Mouse (Mus musculus): ENCODE results near the gene 2310046K23Rik. TPM values are rescaled to one million over a fixed set of nuclear protein-coding genes. Genes with fewer than 3 reads are reported as not detected.

The 2310046K23Rik gene
- not detected in 2 replicates for polyA plus RNA-seq (2014; fragmentation: Nextera tagmentation; extraction: Ambion mirVana)

DNA sequence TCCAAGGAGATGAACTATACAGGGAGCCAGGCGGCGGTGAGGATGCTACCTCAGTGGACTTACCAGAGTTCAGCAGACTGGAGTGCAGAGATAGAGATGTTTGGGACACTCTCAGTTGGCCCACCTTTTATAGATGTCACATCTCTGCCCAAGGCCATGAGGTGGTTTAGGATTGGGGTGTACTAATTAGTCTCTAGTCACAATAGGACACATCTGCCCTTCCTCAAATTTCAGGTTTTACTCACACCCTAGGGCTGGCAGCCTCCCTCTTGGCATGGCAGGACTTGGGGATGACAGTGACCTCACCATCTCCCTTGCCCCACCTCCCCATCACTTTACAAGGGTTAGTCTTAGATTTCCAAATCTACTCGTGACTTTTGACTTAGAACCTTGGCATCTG, at the start of gene 2310046K23Rik:
Gene 2310046K23Rik (minus strand): TSS at position 101 of the 400 bp plus-strand sequence.
- no peaks in the 10 kb centered on the region for H3K27me3 ChIP-seq (ENCODE audit: control insufficient read depth, insufficient read depth, low read length)
- H3K4me3 ChIP-seq (ENCODE audit: low read depth, low read length), result no peak within 1 kb of the TSS
- ATAC-seq (ENCODE audit: insufficient number of reproducible peaks, insufficient read depth, low FRiP score, low read depth), result no peak
- no peaks in the 10 kb centered on the region for H3K4me1 ChIP-seq (ENCODE audit: control insufficient read depth, insufficient read depth, low read length)
- H3K9me3 ChIP-seq (ENCODE audit: control insufficient read depth, low read depth, low read length), result no peaks in the 10 kb centered on the region
- H3K4me2 ChIP-seq (replicated peaks; ENCODE audit: low read depth, low read length), result no peak within 1 kb of the TSS
- no peak within 1 kb of the TSS for H3K9ac ChIP-seq (replicated peaks; ENCODE audit: low read depth, low read length)
- H3K36me3 ChIP-seq (ENCODE audit: control insufficient read depth, insufficient read depth, low read length), result no peaks in the 10 kb centered on the region
- H3K27ac ChIP-seq (ENCODE audit: low read length), result no peak within 1 kb of the TSS
- 85% methylated on average over 3 of the region's 3 CpGs for WGBS

DNA sequence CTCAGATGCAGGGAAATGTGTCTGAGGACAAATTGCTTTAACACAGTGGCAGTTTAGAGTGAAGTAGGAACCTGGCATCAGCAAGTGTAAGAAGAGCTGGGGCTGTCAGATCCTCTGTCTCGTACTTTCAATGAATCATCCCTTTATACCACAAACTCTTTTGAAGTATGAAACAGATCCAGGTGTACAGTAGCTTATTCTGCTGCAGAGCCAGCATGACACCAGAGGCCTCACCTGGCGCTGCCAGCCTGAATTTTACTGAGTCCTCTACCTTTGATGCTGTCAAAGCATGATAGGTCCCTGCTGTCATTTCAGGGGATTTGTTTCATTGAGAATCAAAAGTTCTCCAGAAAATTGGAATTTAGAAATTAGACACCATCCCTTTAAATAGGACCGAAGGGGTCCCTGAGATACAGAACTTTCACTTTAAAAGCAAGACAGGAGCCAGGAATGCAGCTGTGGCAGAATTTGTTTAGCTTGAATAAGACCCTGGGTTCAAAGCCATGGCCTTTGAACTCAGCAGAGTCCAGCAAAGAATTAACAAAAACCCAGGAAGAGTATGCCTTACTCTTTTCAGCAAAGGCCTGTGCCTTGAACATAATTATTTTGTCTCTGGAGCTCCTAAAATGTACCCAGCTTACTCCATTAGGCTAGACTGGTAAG, 49.0 kb upstream of the 2310046K23Rik start:
- H3K27ac ChIP-seq (ENCODE audit: low read length), result no peak overlapping the region
- no peaks in the 10 kb centered on the region for H3K9me3 ChIP-seq (ENCODE audit: control insufficient read depth, low read depth, low read length)
- no peaks in the 10 kb centered on the region for H3K27me3 ChIP-seq (ENCODE audit: control insufficient read depth, insufficient read depth, low read length)
- no peaks in the 10 kb centered on the region for H3K4me1 ChIP-seq (ENCODE audit: control insufficient read depth, insufficient read depth, low read length)
- no peak for ATAC-seq (ENCODE audit: insufficient number of reproducible peaks, insufficient read depth, low FRiP score, low read depth)
- 38% methylated on average over 3 of the region's 3 CpGs for WGBS
- no peak overlapping the region for H3K4me3 ChIP-seq (ENCODE audit: low read depth, low read length)
- H3K9ac ChIP-seq (replicated peaks; ENCODE audit: low read depth, low read length), result no peak overlapping the region
- H3K36me3 ChIP-seq (ENCODE audit: control insufficient read depth, insufficient read depth, low read length), result no peaks in the 10 kb centered on the region
- no peak overlapping the region for H3K4me2 ChIP-seq (replicated peaks; ENCODE audit: low read depth, low read length)

DNA sequence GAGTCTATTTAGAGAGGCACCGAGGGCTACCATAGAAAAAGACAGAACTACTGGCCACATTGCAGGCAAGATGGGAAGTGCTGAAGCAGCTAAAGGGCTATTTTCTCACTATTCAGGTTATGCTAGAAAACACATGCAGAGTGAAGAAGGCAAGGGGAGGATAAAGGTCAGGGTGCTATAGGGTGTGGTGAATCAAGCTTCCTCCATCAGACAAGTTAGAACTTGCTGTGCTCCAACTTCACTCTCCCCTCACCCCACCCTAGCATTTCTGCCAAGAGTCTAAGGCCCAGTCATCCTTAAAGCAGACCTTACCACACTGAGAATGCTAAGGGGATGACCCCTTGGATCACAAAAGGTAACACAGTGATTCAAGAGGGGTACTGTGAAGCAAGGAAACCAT, 45.2 kb upstream of the 2310046K23Rik start:
- WGBS, result 68% methylated on average over 1 of the region's 1 CpGs
- no peak overlapping the region for H3K4me3 ChIP-seq (ENCODE audit: low read depth, low read length)
- H3K36me3 ChIP-seq (ENCODE audit: control insufficient read depth, insufficient read depth, low read length), result no peaks in the 10 kb centered on the region
- H3K9me3 ChIP-seq (ENCODE audit: control insufficient read depth, low read depth, low read length), result no peaks in the 10 kb centered on the region
- H3K4me1 ChIP-seq (ENCODE audit: control insufficient read depth, insufficient read depth, low read length), result no peaks in the 10 kb centered on the region
- H3K4me2 ChIP-seq (replicated peaks; ENCODE audit: low read depth, low read length), result no peak overlapping the region
- ATAC-seq (ENCODE audit: insufficient number of reproducible peaks, insufficient read depth, low FRiP score, low read depth), result 0 out of 2 replicates have a peak, but pooled peaks have one; percentile 49
- H3K9ac ChIP-seq (replicated peaks; ENCODE audit: low read depth, low read length), result no peak overlapping the region
- H3K27ac ChIP-seq (ENCODE audit: low read length), result no peak overlapping the region; the same call in 1 of the 2 replicates
- no peaks in the 10 kb centered on the region for H3K27me3 ChIP-seq (ENCODE audit: control insufficient read depth, insufficient read depth, low read length)

DNA sequence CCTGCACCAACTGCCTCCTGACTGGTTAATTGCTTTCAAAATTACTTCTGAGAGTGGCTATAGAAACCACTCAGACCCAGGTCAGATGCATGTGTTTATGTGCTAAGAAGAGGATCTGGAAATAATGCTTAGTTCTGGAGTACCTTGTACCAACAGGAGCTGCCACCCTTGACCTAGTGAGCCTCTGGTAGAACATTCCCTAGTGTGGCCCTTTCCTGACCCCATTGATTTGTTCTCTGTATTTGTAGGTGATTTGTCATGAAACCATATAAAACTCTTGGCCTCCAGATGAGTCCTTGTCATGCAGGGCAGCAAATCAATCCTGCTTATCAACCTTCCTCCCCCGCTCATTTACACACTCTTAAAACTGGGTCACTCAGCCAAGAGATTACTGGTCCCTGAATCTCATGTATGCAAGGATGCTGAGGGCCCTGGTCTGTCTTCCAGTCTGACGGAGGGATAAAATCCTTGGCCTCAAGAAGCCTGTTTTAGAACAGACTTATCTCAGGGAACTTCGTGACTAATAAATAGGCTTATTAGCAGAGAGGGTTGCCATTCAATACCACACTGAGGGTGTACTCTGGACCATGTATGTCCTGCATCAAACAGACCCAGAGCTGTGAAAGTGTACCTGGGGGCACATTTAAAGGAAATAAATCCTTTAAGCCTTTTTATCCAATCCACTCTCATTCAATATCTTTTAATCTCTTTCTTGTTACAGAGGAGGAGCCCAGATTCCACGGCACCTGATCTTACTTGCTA, 44.5 kb upstream of the 2310046K23Rik start:
- Histone ChIP-seq H3K4me3 (ENCODE audit: low read depth, low read length) (no peak overlapping the region), H3K27me3 (ENCODE audit: control insufficient read depth, insufficient read depth, low read length) (no peaks in the 10 kb centered on the region), H3K4me2 (replicated peaks; ENCODE audit: low read depth, low read length) (no peak overlapping the region), H3K9ac (replicated peaks; ENCODE audit: low read depth, low read length) (no peak overlapping the region), H3K27ac (ENCODE audit: low read length) (no peak overlapping the region; the same call in 1 of the 2 replicates), H3K4me1 (ENCODE audit: control insufficient read depth, insufficient read depth, low read length) (no peaks in the 10 kb centered on the region), H3K36me3 (ENCODE audit: control insufficient read depth, insufficient read depth, low read length) (no peaks in the 10 kb centered on the region), H3K9me3 (ENCODE audit: control insufficient read depth, low read depth, low read length) (no peaks in the 10 kb centered on the region)
- 46% methylated on average over 4 of the region's 4 CpGs for WGBS
- no peak for ATAC-seq (ENCODE audit: insufficient number of reproducible peaks, insufficient read depth, low FRiP score, low read depth)

DNA sequence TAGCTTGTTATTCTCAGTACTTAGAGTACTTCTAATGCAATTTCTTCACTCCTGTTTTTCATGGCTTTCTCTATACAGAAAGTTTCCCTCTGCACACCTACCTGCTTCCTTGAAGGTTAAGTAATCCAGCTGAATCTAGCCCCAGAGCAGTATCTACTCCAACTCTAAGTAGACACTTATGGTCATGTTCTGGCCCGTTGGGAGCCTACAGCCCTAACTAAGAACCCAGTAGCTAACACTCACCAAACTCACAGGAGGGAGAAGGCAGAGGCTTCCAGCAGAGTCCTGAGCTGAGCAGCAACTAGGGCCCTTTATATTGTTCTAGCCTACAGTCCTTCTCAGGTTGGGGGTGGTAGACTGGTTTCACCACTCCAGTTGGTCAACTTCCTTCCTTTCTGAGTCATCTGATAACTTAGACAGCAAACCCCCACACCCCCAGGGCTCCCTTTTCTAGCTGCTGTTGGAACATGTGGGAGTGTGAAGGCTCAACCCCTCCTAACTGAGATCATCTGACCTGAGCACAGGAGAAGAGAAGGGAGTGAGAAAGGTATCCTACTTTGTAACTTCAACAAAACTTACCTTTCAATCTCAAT, 39.2 kb upstream of the 2310046K23Rik start, which contains the start of gene Ivl:
Gene Ivl (minus strand): TSS at position 287 of the 593 bp plus-strand sequence.
- WGBS, result 83% methylated on average over 1 of the region's 1 CpGs
- no peak for ATAC-seq (ENCODE audit: insufficient number of reproducible peaks, insufficient read depth, low FRiP score, low read depth)

DNA sequence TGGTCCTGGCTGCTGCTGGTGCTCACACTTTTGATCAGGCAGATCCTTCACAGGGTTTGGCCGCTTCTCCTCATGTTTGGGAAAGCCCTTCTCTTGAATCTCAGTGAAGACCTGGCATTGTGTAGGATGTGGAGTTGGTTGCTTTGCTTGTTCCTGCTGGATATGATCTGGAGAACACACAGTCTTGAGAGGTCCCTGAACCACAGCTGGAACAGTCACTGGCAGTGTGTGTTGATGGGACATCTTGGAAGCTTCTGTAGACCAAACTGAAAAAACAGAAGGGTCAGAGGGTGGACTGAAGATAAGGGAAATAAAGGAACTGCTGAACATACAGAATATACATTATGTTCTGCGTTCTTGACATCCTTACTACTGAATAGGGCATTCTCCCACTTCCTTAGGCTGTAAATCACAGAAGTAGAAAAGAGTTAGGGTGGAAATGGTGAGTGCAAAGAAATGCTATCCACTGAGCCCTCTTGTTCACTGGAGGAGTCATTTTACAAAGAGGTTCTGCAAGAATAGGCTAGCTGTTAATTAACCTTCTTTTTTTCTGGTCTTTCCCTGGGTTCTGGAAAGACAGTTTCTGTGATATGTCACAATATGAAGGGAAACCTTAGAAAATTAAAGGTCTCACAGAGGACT, 38.3 kb upstream of the 2310046K23Rik start:
- H3K27me3 ChIP-seq (ENCODE audit: control insufficient read depth, insufficient read depth, low read length), result no peaks in the 10 kb centered on the region
- H3K9ac ChIP-seq (replicated peaks; ENCODE audit: low read depth, low read length), result no peak overlapping the region
- no peak overlapping the region for H3K4me3 ChIP-seq (ENCODE audit: low read depth, low read length)
- H3K27ac ChIP-seq (ENCODE audit: low read length), result no peak overlapping the region
- no peaks in the 10 kb centered on the region for H3K4me1 ChIP-seq (ENCODE audit: control insufficient read depth, insufficient read depth, low read length)
- H3K9me3 ChIP-seq (ENCODE audit: control insufficient read depth, low read depth, low read length), result no peaks in the 10 kb centered on the region
- H3K4me2 ChIP-seq (replicated peaks; ENCODE audit: low read depth, low read length), result no peak overlapping the region
- WGBS, result 66% methylated on average over 2 of the region's 2 CpGs
- ATAC-seq (ENCODE audit: insufficient number of reproducible peaks, insufficient read depth, low FRiP score, low read depth), result no peak
- no peaks in the 10 kb centered on the region for H3K36me3 ChIP-seq (ENCODE audit: control insufficient read depth, insufficient read depth, low read length)

More for the DNA sequence above, 39.2 kb upstream of the 2310046K23Rik start, which contains the start of gene Ivl:
- Histone ChIP-seq H3K9ac (replicated peaks; ENCODE audit: low read depth, low read length) (no peak within 1 kb of the TSS), H3K27ac (ENCODE audit: low read length) (no peak within 1 kb of the TSS), H3K27me3 (ENCODE audit: control insufficient read depth, insufficient read depth, low read length) (no peaks in the 10 kb centered on the region), H3K9me3 (ENCODE audit: control insufficient read depth, low read depth, low read length) (no peaks in the 10 kb centered on the region), H3K36me3 (ENCODE audit: control insufficient read depth, insufficient read depth, low read length) (no peaks in the 10 kb centered on the region), H3K4me3 (ENCODE audit: low read depth, low read length) (no peak within 1 kb of the TSS), H3K4me2 (replicated peaks; ENCODE audit: low read depth, low read length) (no peak within 1 kb of the TSS), H3K4me1 (ENCODE audit: control insufficient read depth, insufficient read depth, low read length) (no peaks in the 10 kb centered on the region)

DNA sequence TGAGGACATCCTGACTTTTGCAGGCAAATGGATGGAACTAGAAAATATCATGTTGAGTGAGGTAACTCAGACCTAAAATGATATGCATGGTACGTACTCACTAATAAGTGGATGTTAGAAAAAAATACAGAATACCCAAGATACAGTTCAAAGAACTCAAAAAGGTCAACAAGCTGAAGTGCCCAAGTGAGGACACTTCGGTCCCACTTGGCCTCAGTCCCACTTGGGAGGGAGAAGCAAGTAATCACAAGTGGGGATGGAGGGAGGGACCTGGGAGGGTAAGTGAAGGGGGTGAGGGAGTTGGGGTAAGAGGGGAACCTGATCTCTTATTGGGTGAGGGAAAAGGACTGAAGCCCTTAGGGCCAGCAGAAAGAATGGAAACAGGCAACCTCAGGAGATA, 34.4 kb upstream of the 2310046K23Rik start:
- H3K4me2 ChIP-seq (replicated peaks; ENCODE audit: low read depth, low read length), result no peak overlapping the region
- H3K9me3 ChIP-seq (ENCODE audit: control insufficient read depth, low read depth, low read length), result no peaks in the 10 kb centered on the region
- H3K36me3 ChIP-seq (ENCODE audit: control insufficient read depth, insufficient read depth, low read length), result no peaks in the 10 kb centered on the region
- H3K4me1 ChIP-seq (ENCODE audit: control insufficient read depth, insufficient read depth, low read length), result no peaks in the 10 kb centered on the region
- H3K27ac ChIP-seq (ENCODE audit: low read length), result no peak overlapping the region
- H3K27me3 ChIP-seq (ENCODE audit: control insufficient read depth, insufficient read depth, low read length), result no peaks in the 10 kb centered on the region
- no peak for ATAC-seq (ENCODE audit: insufficient number of reproducible peaks, insufficient read depth, low FRiP score, low read depth)
- WGBS, result 85% methylated on average over 2 of the region's 2 CpGs
- H3K9ac ChIP-seq (replicated peaks; ENCODE audit: low read depth, low read length), result no peak overlapping the region
- no peak overlapping the region for H3K4me3 ChIP-seq (ENCODE audit: low read depth, low read length)

DNA sequence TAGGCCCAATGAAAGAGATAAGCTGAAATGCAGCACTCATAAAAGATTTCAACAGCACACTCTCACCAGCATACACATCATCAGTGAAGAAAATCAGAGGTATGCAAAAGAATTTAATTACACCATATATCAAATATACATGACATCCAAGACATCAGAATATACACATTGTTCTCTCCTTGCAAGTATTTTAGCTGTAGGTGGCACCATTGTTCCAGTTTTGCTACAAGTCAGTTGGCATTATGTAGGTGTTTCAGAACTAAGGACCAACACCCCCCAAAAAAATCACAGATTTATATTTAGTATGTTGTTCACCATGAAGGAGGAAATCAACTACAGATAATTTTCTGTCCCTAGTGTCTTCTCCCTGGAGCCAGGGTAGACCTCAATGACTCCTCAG, 31.1 kb upstream of the 2310046K23Rik start:
- Histone ChIP-seq H3K9ac (replicated peaks; ENCODE audit: low read depth, low read length) (no peak overlapping the region), H3K4me1 (ENCODE audit: control insufficient read depth, insufficient read depth, low read length) (no peaks in the 10 kb centered on the region)

More for the DNA sequence above, 31.1 kb upstream of the 2310046K23Rik start:
- H3K36me3 ChIP-seq (ENCODE audit: control insufficient read depth, insufficient read depth, low read length), result no peaks in the 10 kb centered on the region
- no peak overlapping the region for H3K4me2 ChIP-seq (replicated peaks; ENCODE audit: low read depth, low read length)
- H3K27ac ChIP-seq (ENCODE audit: low read length), result no peak overlapping the region
- no peaks in the 10 kb centered on the region for H3K9me3 ChIP-seq (ENCODE audit: control insufficient read depth, low read depth, low read length)
- no peak for ATAC-seq (ENCODE audit: insufficient number of reproducible peaks, insufficient read depth, low FRiP score, low read depth)
- no peaks in the 10 kb centered on the region for H3K27me3 ChIP-seq (ENCODE audit: control insufficient read depth, insufficient read depth, low read length)
- H3K4me3 ChIP-seq (ENCODE audit: low read depth, low read length), result no peak overlapping the region

Measured in stomach, embryonic 14.5 days (tissue).